Mouse (Mus musculus): ENCODE results near the gene Prdx6b. TPM values are rescaled to one million over a fixed set of nuclear protein-coding genes. Genes with fewer than 3 reads are reported as not detected.

Gene Prdx6b
- polyA plus RNA-seq, 1 experiment from 2014 or later: not detected

DNA sequence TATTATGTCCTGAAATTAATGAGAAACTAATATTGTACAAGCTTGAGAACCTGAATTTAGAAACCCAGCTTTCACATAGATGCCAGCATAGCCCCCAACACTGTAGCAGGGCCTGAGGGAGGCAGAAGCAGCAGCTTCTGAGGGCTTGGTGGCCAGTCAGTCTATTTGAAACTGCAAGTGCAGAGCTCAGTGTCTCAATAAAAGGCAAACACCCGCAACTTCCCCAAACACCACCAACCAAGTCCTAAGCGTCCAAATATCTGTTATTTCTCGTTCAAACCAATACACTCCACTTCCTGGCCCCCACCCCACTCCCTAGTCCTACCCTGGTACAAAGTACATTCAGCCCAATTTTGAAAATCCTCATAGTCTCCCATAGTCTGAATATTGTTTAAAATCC, 6.1 kb downstream of the Prdx6b start:
- Histone ChIP-seq H3K9me3 (replicated peaks) (no peaks in the 10 kb centered on the region), H3K4me2 (replicated peaks) (no peak overlapping the region), H3K27ac (replicated peaks) (no peak overlapping the region), H3K9ac (no peak overlapping the region), H3K27me3 (no peaks in the 10 kb centered on the region), H3K36me3 (no peaks in the 10 kb centered on the region), H3K4me3 (replicated peaks) (no peak overlapping the region), H3K4me1 (no peaks in the 10 kb centered on the region)
- ATAC-seq (ENCODE audit: insufficient number of reproducible peaks, low FRiP score, low TSS enrichment, low read depth): no peak
- WGBS: 68% methylated on average over 3 of the region's 3 CpGs

DNA sequence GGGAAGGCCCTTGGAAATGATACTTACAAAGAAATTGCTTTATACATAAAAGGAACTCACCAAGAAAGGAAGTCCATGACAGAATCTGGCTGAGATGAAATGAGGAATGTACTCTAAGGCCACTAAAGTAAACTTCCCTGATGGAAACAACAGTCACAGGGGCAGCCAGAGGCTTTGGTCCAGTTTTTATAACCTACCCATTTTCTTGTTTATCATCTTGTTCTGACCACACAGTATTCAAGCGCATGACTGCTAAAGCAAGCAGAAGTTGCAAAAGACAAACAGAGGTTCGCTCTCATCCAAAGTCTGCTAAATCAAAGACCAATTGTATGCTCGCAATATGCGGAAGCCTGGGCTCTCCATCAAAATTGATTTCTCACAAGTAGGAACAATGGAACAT, 8.5 kb downstream of the Prdx6b start:
- no peak for ATAC-seq (ENCODE audit: insufficient number of reproducible peaks, low FRiP score, low TSS enrichment, low read depth)
- Histone ChIP-seq H3K4me1 (no peaks in the 10 kb centered on the region), H3K4me2 (replicated peaks) (no peak overlapping the region), H3K27me3 (no peaks in the 10 kb centered on the region), H3K36me3 (no peaks in the 10 kb centered on the region), H3K9ac (no peak overlapping the region), H3K4me3 (replicated peaks) (no peak overlapping the region), H3K27ac (replicated peaks) (no peak overlapping the region), H3K9me3 (replicated peaks) (no peaks in the 10 kb centered on the region)
- WGBS: 89% methylated on average over 4 of the region's 4 CpGs

DNA sequence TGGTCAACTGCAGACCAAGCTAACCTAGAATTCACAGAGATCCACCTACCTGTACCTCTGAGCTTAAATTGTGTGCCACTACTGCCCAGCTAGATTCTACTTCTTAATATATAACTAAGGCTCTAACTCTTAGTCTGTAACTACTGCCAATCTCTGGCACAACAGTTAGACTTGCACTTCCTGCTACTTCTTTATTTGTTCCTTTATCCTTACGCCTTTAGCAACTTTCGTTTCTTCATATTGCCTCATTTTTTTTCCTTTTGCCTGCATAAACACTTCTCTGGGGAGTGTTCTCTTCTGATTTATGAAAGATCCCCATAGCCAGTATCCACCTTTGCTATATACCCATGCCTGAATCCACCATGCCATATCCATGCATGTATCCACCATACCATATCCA, 11.7 kb downstream of the Prdx6b start:
- Histone ChIP-seq H3K27ac (replicated peaks) (no peak overlapping the region), H3K4me1 (no peaks in the 10 kb centered on the region), H3K36me3 (no peaks in the 10 kb centered on the region), H3K4me3 (replicated peaks) (no peak overlapping the region), H3K9me3 (replicated peaks) (no peaks in the 10 kb centered on the region), H3K27me3 (no peaks in the 10 kb centered on the region), H3K9ac (no peak overlapping the region), H3K4me2 (replicated peaks) (no peak overlapping the region)
- ATAC-seq (ENCODE audit: insufficient number of reproducible peaks, low FRiP score, low TSS enrichment, low read depth): no peak
- WGBS: 88% methylated on average over 2 of the region's 2 CpGs

DNA sequence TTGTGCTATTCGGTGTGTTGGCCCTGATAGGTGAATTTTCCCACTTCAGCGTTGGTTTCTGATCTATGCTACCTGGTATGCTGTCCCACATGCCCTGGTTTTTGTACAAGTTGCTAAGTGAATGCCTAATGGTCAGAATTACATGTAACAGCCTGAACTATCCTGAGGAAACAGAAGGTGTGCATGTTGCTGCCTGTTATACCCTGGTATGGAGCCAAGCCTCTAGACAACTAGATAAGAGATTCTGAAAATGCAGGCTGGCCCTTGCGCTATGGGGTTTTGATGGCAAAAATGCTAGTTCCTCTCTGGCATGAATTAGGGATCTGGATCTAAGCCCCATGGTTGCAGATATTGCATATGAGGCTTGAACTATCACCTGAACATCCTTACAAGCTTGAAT, 15.4 kb downstream of the Prdx6b start:
- 86% methylated on average over 3 of the region's 3 CpGs for WGBS
- no peaks in the 10 kb centered on the region for H3K27me3 ChIP-seq
- H3K4me2 ChIP-seq (replicated peaks): no peak overlapping the region
- no peaks in the 10 kb centered on the region for H3K36me3 ChIP-seq
- ATAC-seq (ENCODE audit: insufficient number of reproducible peaks, low FRiP score, low TSS enrichment, low read depth): no peak
- H3K4me3 ChIP-seq (replicated peaks): no peak overlapping the region
- no peaks in the 10 kb centered on the region for H3K4me1 ChIP-seq
- no peak overlapping the region for H3K27ac ChIP-seq (replicated peaks)
- H3K9ac ChIP-seq: no peak overlapping the region
- no peaks in the 10 kb centered on the region for H3K9me3 ChIP-seq (replicated peaks)

DNA sequence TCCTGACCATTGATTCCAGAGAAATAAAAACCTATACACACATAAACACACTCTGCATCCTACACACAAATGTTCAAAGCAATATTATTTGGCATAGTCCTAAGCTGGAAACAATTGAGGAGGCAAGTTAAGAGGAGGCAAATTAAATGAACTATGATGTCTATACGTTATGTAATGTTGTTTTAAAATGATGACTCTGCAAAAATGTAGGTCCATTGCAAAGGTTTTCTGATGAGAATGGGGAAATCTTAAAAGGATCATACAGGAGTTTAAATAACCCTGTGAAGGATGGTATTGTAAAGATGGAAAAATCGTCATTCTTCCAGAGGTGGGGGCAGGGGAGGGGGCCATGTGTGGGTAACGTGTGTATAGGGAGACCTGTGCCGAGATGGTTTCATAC, 17.5 kb downstream of the Prdx6b start:
- Histone ChIP-seq H3K4me1 (no peaks in the 10 kb centered on the region), H3K9ac (no peak overlapping the region), H3K4me2 (replicated peaks) (no peak overlapping the region), H3K27ac (replicated peaks) (no peak overlapping the region), H3K9me3 (replicated peaks) (no peaks in the 10 kb centered on the region), H3K27me3 (no peaks in the 10 kb centered on the region), H3K4me3 (replicated peaks) (no peak overlapping the region), H3K36me3 (no peaks in the 10 kb centered on the region)
- no peak for ATAC-seq (ENCODE audit: insufficient number of reproducible peaks, low FRiP score, low TSS enrichment, low read depth)
- WGBS: 71% methylated on average over 4 of the region's 4 CpGs

DNA sequence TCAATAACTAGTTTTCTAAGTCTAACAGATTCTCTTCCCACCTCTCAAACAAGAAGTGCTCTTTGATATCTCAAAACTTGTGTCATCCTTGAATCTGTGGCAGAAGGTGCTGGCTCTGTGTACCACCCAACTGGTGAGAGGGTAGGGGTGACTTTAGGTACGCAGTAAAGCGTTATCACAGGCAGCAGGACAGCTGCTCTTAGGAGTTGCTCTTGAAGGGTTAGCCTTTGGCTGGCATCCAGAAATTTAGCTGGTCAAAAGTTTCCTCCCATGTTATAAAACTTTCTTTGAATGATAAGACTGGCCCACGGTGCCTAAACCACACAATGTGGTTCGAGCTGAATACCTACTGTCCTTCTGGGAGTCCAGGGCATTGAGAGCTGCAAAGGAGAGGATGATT, 18.5 kb downstream of the Prdx6b start:
- no peak for ATAC-seq (ENCODE audit: insufficient number of reproducible peaks, low FRiP score, low TSS enrichment, low read depth)
- H3K9me3 ChIP-seq (replicated peaks): no peaks in the 10 kb centered on the region
- H3K9ac ChIP-seq: no peak overlapping the region
- H3K4me1 ChIP-seq: no peaks in the 10 kb centered on the region
- no peak overlapping the region for H3K4me3 ChIP-seq (replicated peaks)
- no peaks in the 10 kb centered on the region for H3K36me3 ChIP-seq
- no peak overlapping the region for H3K4me2 ChIP-seq (replicated peaks)
- no peaks in the 10 kb centered on the region for H3K27me3 ChIP-seq
- no peak overlapping the region for H3K27ac ChIP-seq (replicated peaks)
- WGBS: 59% methylated on average over 4 of the region's 4 CpGs

DNA sequence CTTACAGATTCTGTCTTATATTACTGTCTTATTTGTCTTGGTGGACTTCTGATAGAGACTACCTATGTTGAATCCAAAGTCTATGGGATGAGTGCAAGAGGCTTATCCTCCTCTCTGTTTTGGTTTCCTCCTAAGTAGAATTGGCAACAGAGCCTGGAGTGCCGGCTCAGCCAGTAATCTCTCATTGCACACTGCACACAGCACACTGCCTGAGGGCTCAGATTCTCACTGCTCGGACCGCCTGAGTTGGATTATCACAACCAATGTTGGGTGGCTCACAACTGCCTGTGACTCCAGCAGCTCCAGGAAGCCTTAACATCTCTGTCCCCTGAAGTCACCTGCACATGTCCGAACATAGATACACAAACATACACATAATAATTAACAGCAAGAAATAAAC, 19.1 kb downstream of the Prdx6b start:
- Histone ChIP-seq H3K27ac (replicated peaks) (no peak overlapping the region), H3K4me2 (replicated peaks) (no peak overlapping the region), H3K27me3 (no peaks in the 10 kb centered on the region), H3K4me3 (replicated peaks) (no peak overlapping the region), H3K36me3 (no peaks in the 10 kb centered on the region), H3K9me3 (replicated peaks) (no peaks in the 10 kb centered on the region), H3K9ac (no peak overlapping the region), H3K4me1 (peaks cover 3% of the 10 kb centered on the region; the same call in 1 of the 2 replicates)
- 40% methylated on average over 4 of the region's 4 CpGs for WGBS
- no peak for ATAC-seq (ENCODE audit: insufficient number of reproducible peaks, low FRiP score, low TSS enrichment, low read depth)

DNA sequence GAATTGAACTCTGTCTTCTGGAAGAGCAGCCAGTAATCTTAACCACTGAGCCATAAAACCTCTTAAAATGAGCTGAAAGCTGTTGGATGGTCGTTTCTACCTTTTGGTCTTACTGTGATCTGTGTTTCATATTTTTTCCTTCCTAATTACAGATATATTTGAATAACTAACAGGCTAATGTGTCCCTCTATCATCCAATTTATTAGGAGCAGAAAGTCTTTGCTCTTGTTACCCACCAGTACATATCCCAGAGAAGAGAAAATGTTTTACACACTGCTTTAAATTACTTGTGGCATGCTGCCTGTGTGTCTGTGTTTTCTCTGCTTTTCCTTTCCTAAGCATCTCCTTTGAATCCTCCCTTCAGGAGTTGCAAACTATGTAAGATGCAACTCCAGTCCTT, 21.9 kb downstream of the Prdx6b start:
- H3K9me3 ChIP-seq (replicated peaks): no peaks in the 10 kb centered on the region
- no peak overlapping the region for H3K9ac ChIP-seq
- no peak overlapping the region for H3K4me2 ChIP-seq (replicated peaks)
- H3K36me3 ChIP-seq: peaks cover 4% of the 10 kb centered on the region
- no peak for ATAC-seq (ENCODE audit: insufficient number of reproducible peaks, low FRiP score, low TSS enrichment, low read depth)
- WGBS: 53% methylated on average over 1 of the region's 1 CpGs
- peaks cover 3% of the 10 kb centered on the region; the same call in 1 of the 2 replicates for H3K4me1 ChIP-seq
- no peak overlapping the region for H3K27ac ChIP-seq (replicated peaks)
- H3K27me3 ChIP-seq: no peaks in the 10 kb centered on the region
- no peak overlapping the region for H3K4me3 ChIP-seq (replicated peaks)

DNA sequence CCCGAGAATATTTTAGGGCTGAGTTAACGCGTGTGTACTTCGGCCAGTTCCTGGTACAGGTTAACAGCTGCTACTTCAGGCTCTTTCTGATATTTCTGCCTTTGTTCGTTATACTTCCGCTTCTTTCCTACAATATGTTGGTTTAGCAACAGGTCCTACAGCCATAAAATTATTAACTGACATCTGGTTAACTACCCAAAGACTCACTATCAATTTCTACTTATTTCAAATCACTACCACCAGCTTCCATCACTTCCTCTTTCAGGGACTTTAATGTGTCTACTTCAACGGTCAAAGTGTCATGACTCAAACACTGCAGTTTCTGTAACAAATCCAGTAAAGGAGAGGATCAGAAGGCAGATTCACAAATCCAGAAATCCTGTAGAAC, 22.6 kb downstream of the Prdx6b start:
- Histone ChIP-seq H3K4me2 (replicated peaks) (peak overlapping the region; percentile 56), H3K36me3 (peaks cover 8% of the 10 kb centered on the region), H3K4me3 (replicated peaks) (peak overlapping the region; percentile 88), H3K27ac (replicated peaks) (peak overlapping the region; percentile 93), H3K27me3 (no peaks in the 10 kb centered on the region), H3K9ac (peak overlapping the region; percentile 76), H3K9me3 (replicated peaks) (no peaks in the 10 kb centered on the region), H3K4me1 (peaks cover 3% of the 10 kb centered on the region; the same call in 1 of the 2 replicates)
- 40% methylated on average over 7 of the region's 7 CpGs for WGBS
- ATAC-seq (ENCODE audit: insufficient number of reproducible peaks, low FRiP score, low TSS enrichment, low read depth): no peak

DNA sequence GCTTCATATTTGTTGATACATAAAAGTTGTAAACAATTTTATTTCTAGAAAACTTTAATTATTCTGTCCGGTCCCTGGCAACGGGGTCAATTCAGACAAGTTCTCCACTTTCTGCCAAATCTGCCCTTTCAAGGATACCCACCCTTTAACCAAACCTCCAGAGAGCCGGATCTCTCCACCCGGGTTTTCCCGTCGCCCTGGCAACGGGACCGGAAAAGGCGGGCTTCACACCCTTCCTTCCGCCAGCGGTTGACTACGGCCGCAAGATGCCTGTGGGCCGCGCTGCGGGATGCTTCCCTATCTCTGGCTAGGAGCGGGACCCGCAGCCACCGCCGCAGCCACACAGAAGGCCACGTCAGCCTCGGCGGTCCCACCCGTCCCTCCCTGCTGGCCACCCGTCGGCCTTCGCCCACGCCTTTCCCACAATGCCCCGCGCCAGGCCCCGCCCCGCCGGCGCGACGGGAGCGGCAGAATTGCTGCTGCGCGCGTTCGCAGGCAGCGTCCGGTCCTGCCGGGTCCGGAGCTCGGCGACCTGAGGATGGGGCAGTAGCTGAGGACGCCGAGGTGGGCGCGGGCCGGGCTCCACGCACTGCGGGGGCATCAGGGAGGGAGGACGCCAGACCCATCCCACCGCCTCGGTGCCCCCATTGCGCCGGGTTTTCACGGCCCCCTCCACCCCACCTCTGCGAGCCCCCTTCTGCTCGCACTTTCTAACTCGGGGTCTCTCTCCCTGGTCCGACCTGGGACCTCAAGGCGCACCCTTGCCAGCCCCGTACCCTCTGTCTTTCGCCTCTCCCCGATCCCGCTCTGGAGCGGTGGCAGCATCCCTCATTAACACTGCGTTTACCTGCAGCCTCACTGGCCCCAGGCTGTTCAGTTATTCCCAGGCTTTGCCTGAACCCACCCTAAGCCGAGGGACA, 23.2 kb downstream of the Prdx6b start, which contains the start of gene Dnajc10:
Gene Dnajc10, plus strand, starts transcription at position 225 of the 920 bp plus-strand sequence.
- ATAC-seq (ENCODE audit: insufficient number of reproducible peaks, low FRiP score, low TSS enrichment, low read depth): peak; percentile 93
- WGBS: under 1% methylated on average over 72 of the region's 72 CpGs

DNA sequence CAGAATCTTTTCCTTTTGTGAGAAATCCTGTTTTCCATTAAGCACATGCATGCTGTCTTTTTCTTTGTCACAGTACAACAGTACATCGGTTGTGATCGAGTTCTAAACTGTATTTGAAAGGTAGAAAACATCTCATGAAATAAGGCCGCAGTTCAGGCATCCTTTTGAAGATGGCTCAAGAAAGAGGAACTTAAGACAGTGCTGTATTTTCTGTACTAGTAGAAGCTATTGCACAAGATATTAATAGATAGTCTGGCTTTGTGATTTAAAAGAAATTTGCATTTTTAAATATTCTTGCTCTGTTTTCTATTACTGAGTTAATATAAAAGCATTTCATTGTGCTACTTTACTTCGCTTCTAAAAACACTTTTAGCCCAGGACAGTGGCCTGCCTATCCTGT, 30.6 kb downstream of the Prdx6b start:
- no peak overlapping the region for H3K9ac ChIP-seq
- no peak overlapping the region for H3K27ac ChIP-seq (replicated peaks)
- H3K27me3 ChIP-seq: no peaks in the 10 kb centered on the region
- H3K4me1 ChIP-seq: no peaks in the 10 kb centered on the region
- peaks cover 49% of the 10 kb centered on the region for H3K36me3 ChIP-seq
- no peak overlapping the region for H3K4me3 ChIP-seq (replicated peaks)
- H3K9me3 ChIP-seq (replicated peaks): no peaks in the 10 kb centered on the region
- WGBS: 85% methylated on average over 4 of the region's 4 CpGs
- no peak for ATAC-seq (ENCODE audit: insufficient number of reproducible peaks, low FRiP score, low TSS enrichment, low read depth)
- no peak overlapping the region for H3K4me2 ChIP-seq (replicated peaks)

More for the DNA sequence above, 23.2 kb downstream of the Prdx6b start, which contains the start of gene Dnajc10:
- Histone ChIP-seq H3K9ac (peak within 1 kb of the TSS; percentile 76), H3K36me3 (peaks cover 10% of the 10 kb centered on the region), H3K27ac (replicated peaks) (peak within 1 kb of the TSS; percentile 93), H3K4me2 (replicated peaks) (peak within 1 kb of the TSS; percentile 56), H3K9me3 (replicated peaks) (no peaks in the 10 kb centered on the region), H3K27me3 (no peaks in the 10 kb centered on the region), H3K4me3 (replicated peaks) (peak within 1 kb of the TSS; percentile 88), H3K4me1 (peaks cover 3% of the 10 kb centered on the region; the same call in 1 of the 2 replicates)

DNA sequence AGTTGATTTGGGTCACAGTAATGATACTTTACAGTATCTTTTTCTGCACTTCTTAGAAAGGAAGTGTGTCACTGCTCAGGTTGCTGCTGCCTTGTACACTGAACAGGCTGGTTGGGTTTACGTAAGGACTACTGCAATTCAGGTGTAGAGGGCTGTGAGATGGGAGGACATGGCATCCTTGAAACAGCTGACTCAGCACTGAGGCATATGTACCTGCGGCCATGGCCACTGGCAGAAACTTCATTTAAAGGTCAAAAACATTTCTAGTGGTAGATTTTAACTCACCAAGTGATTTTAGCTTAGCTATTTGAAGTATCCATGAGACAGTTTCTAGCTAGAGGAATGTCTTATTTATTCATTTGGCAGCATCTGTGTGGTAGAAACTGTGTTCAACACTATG, 33.5 kb downstream of the Prdx6b start:
- no peak overlapping the region for H3K4me2 ChIP-seq (replicated peaks)
- peaks cover 53% of the 10 kb centered on the region for H3K36me3 ChIP-seq
- H3K27ac ChIP-seq (replicated peaks): no peak overlapping the region
- no peaks in the 10 kb centered on the region for H3K27me3 ChIP-seq
- no peak overlapping the region for H3K4me3 ChIP-seq (replicated peaks)
- 90% methylated on average over 2 of the region's 2 CpGs for WGBS
- ATAC-seq (ENCODE audit: insufficient number of reproducible peaks, low FRiP score, low TSS enrichment, low read depth): no peak
- H3K9me3 ChIP-seq (replicated peaks): no peaks in the 10 kb centered on the region
- H3K4me1 ChIP-seq: no peaks in the 10 kb centered on the region
- no peak overlapping the region for H3K9ac ChIP-seq
